Mouse (Mus musculus) liver, embryonic 12.5 days (tissue): ENCODE results near the gene Gm4707. TPM values are rescaled to one million over a fixed set of nuclear protein-coding genes. Genes with fewer than 3 reads are reported as not detected.

Experiments
- ATAC-seq: fragments of 200-750 bp; cut with Nextera tagmentation; 2 replicates; pipeline ENCODE4 v1.8.0; 2017; ENCODE audit warnings: moderate number of reproducible peaks, mild to moderate bottlenecking, moderate library complexity
- H3K27ac ChIP-seq: fragments of 300-500 bp; sonication (generic); 2 replicates; pipeline ENCODE4 v1.5.1; 2016; ENCODE audit warnings: mild to moderate bottlenecking
- H3K27me3 ChIP-seq: fragments of 300-500 bp; sonication (generic); replicated peaks from 2 replicates; pipeline ENCODE4 v1.6.1; 2016; ENCODE audit warnings: mild to moderate bottlenecking, moderate library complexity
- H3K36me3 ChIP-seq: fragments of 300-500 bp; sonication (generic); 2 replicates; pipeline ENCODE4 v1.6.1; 2016; ENCODE audit warnings: mild to moderate bottlenecking, moderate library complexity
- H3K4me1 ChIP-seq: fragments of 300-500 bp; sonication (generic); 2 replicates; pipeline ENCODE4 v1.6.1; 2016
- H3K4me2 ChIP-seq: fragments of 300-500 bp; sonication (generic); 2 replicates; pipeline ENCODE4 v1.6.1; 2016; ENCODE audit warnings: mild to moderate bottlenecking, moderate library complexity
- H3K4me3 ChIP-seq: fragments of 300-500 bp; sonication (generic); 2 replicates; pipeline ENCODE4 v1.5.1; 2016; ENCODE audit warnings: mild to moderate bottlenecking, moderate library complexity
- H3K9ac ChIP-seq: fragments of 300-500 bp; sonication (generic); 2 replicates; pipeline ENCODE4 v1.6.1; 2016; ENCODE audit warnings: mild to moderate bottlenecking, moderate library complexity
- H3K9me3 ChIP-seq: fragments of 300-500 bp; sonication (generic); replicated peaks from 2 replicates; pipeline ENCODE4 v1.6.1; 2016; ENCODE audit warnings: mild to moderate bottlenecking, moderate library complexity
- WGBS: fragments of 180-500 bp; shearing (Covaris S2); methylation state at CpG from one replicate; pipeline ENCODE4 v1.1.7; 2016; ENCODE audit not compliant: insufficient replicate concordance; 5-methylcytosine and 5-hydroxymethylcytosine counted together
- polyA plus RNA-seq: library from polyadenylated mRNA; unstranded; fragments of >200 nt; fragmentation: Nextera tagmentation; extraction: Ambion mirVana; gene quantifications from 2 replicates; pipeline ENCODE4 v1.2.1, GENCODE M21; 2016

Gm4707 gene
- 1.7 and 2.8 TPM in 2 replicates for polyA plus RNA-seq

DNA sequence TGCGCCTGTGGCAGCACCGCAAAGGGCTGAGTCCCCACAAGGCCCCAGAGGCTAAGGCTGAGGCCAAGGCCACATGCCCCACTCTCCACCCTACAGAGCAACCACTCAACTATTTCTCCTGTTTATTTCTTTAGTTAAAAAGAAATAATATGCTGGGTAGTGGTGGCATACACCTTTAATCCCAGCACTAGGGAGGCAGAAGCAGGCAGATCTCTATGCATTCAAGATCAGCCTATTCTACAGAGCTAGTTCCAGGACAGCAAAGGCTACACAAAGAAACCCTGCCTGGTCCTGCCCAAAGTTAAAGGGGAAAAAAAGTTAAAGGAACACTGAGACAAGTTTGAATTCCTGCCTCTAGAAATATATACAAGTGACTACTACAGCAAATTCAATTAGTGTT, at the start of gene Gm4707:
Gm4707 (minus strand) TSS at position 101 of the 400 bp plus-strand sequence.
- 96% methylated on average over 2 of the region's 2 CpGs for WGBS
- Histone ChIP-seq H3K36me3 (peaks cover 86% of the 10 kb centered on the region), H3K27ac (no peak within 1 kb of the TSS), H3K4me3 (no peak within 1 kb of the TSS), H3K9me3 (no peaks in the 10 kb centered on the region), H3K9ac (no peak within 1 kb of the TSS), H3K27me3 (no peaks in the 10 kb centered on the region), H3K4me1 (no peaks in the 10 kb centered on the region), H3K4me2 (no peak within 1 kb of the TSS)
- no peak for ATAC-seq

DNA sequence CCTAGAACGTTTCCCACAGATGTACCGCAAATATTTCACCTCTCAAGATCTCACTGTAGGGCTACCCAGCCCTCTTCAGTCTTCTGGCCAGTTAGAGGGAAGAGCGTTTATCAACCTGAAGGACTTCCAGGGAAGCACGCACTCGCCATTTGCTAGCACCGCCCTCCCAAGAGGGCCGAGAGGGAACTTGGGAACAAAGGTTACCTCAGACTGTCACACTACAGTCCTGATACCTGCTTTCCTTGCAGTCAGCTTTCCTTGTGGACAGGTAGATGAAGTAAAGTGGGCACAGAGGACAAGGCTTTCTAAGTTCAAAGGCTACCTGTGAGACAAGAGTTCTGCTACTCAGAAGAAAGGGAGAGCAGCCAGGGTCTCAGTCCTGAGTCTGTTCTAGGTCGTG, 47.1 kb upstream of the Gm4707 start:
- H3K4me2 ChIP-seq = no peak overlapping the region
- no peak for ATAC-seq
- H3K27me3 ChIP-seq = no peaks in the 10 kb centered on the region
- no peaks in the 10 kb centered on the region for H3K9me3 ChIP-seq
- 88% methylated on average over 8 of the region's 8 CpGs for WGBS
- no peak overlapping the region for H3K4me3 ChIP-seq
- no peak overlapping the region for H3K9ac ChIP-seq
- no peak overlapping the region for H3K27ac ChIP-seq
- peaks cover 95% of the 10 kb centered on the region for H3K36me3 ChIP-seq
- H3K4me1 ChIP-seq = peaks cover 20% of the 10 kb centered on the region

DNA sequence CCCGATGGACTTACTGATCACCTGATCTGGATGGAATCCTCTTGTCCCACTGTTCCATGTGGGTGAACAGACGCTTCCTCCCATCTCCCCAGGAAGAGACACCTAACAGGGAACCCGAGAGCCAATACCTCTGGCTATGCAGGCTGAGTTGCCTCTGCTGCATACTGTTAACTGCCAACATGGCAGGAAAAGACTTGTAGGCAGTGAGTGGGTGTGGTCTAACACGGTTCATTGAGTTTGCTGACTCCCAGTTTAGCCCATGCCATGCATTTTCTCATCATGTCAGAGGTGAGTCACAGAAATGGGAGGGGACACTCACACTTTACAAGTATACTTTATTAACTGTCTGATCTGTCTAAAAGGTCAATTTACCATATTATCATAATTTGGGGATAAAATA, 36.1 kb upstream of the Gm4707 start:
- no peak overlapping the region for H3K27ac ChIP-seq
- no peaks in the 10 kb centered on the region for H3K27me3 ChIP-seq
- H3K4me3 ChIP-seq = no peak overlapping the region
- no peak overlapping the region for H3K4me2 ChIP-seq
- H3K4me1 ChIP-seq = peaks cover 17% of the 10 kb centered on the region
- H3K9ac ChIP-seq = no peak overlapping the region
- no peak for ATAC-seq
- H3K36me3 ChIP-seq = peaks cover 65% of the 10 kb centered on the region
- WGBS = 85% methylated on average over 4 of the region's 4 CpGs
- no peaks in the 10 kb centered on the region for H3K9me3 ChIP-seq

DNA sequence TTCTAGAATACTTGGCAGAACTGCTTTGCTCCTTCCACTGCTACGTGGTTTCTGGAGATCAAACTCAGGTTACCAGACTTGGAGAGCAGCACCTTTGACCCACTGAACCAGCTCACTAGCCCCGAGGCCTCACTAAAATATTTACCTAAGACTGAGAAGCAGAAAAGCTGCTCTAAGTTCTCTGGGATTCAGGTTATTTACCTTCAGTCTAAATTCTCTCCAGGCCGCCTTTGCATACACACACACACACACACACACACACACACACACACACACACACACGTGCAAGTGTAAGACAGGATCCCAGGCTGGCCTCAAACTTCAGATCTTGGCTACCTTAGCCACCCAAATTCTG, 31.6 kb upstream of the Gm4707 start:
- H3K4me2 ChIP-seq = peak overlapping the region; percentile 50
- H3K9ac ChIP-seq = peak overlapping the region; percentile 25; the same call in 1 of the 2 replicates
- H3K36me3 ChIP-seq = peaks cover 21% of the 10 kb centered on the region
- no peaks in the 10 kb centered on the region for H3K27me3 ChIP-seq
- H3K4me3 ChIP-seq = no peak overlapping the region
- no peak; the same call in 1 of the 2 replicates for ATAC-seq
- peaks cover 38% of the 10 kb centered on the region for H3K4me1 ChIP-seq
- WGBS = 42% methylated on average over 4 of the region's 4 CpGs
- H3K9me3 ChIP-seq = no peaks in the 10 kb centered on the region
- H3K27ac ChIP-seq = peak overlapping the region; percentile 79

DNA sequence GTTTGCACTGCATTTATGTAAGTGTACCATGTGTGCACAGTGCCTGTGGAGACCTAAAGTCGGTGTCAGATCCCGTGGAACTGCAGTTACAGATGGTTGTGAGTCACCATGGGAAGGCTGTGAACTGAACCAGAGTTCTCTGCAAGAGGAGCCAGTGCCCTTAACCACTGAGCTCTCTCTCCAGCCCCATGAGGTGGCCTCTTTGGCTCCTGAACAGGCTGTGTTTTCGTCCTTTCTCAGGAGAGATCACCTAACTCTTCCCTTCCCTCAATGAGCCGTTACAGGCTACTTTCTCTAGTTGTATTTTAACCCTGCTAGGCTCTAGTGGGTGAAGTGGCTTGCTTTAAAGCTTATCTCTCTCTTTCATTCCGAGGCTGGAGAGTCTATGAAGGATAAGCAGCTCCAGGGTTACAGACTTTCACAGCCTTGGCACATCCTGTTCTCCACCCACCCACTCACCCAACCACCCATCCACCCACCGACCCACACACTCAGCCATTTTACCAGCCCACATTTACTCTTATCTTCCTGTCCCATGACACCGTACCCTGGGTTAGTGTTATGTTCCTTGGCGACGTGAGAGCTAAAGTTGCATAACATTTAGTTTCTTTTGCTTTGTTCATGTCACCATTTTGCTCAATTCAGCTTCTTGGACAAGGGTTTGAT, 31.1 kb upstream of the Gm4707 start:
- Histone ChIP-seq H3K36me3 (peaks cover 16% of the 10 kb centered on the region), H3K9ac (peak overlapping the region; percentile 25; the same call in 1 of the 2 replicates), H3K4me1 (peaks cover 43% of the 10 kb centered on the region), H3K4me2 (peak overlapping the region; percentile 50), H3K27ac (peak overlapping the region; percentile 79), H3K4me3 (no peak overlapping the region), H3K9me3 (no peaks in the 10 kb centered on the region), H3K27me3 (no peaks in the 10 kb centered on the region)
- peak; percentile 79 for ATAC-seq
- 27% methylated on average over 9 of the region's 9 CpGs for WGBS

DNA sequence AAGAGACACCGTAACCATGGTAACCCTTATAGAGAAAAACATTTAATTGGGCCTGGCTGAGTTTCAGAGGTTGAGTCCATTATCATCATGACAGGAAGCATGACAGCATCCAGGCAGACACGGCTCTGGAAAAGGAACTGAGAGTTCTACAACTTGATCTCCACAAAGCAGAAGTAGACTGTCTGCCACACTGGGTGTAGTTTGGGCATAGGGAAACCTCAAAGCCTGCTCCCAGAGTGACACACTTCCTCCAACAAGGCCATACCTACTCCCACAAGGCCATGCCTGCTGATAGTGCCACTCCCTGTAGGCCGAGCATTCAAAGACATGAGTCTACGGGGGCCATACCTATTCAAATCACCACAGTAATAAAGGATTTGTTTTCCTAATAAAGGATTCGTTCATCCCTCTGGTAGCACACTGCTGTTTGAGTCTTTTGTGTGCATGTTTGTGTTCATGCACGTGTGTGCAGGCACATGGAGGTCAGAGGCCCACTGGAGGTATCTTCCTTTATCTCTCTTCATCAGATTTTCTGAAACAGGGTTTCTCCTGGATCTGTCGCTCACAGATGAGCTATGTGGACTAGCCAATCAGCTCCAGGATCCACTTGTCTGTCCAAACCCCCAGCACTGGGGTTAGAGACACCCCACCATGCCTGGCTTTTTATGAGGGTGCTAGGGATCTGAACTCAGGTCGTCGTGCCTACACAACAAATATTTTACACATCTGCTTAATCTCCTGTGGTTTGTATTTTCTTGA, 30.2 kb upstream of the Gm4707 start:
- Histone ChIP-seq H3K4me1 (peaks cover 47% of the 10 kb centered on the region), H3K4me2 (peak overlapping the region; percentile 50; the same call in 1 of the 2 replicates), H3K9ac (no peak overlapping the region), H3K27ac (peak overlapping the region; percentile 79), H3K36me3 (peaks cover 6% of the 10 kb centered on the region), H3K27me3 (no peaks in the 10 kb centered on the region), H3K4me3 (no peak overlapping the region), H3K9me3 (no peaks in the 10 kb centered on the region)
- 53% methylated on average over 9 of the region's 9 CpGs for WGBS
- ATAC-seq = peak; percentile 52

DNA sequence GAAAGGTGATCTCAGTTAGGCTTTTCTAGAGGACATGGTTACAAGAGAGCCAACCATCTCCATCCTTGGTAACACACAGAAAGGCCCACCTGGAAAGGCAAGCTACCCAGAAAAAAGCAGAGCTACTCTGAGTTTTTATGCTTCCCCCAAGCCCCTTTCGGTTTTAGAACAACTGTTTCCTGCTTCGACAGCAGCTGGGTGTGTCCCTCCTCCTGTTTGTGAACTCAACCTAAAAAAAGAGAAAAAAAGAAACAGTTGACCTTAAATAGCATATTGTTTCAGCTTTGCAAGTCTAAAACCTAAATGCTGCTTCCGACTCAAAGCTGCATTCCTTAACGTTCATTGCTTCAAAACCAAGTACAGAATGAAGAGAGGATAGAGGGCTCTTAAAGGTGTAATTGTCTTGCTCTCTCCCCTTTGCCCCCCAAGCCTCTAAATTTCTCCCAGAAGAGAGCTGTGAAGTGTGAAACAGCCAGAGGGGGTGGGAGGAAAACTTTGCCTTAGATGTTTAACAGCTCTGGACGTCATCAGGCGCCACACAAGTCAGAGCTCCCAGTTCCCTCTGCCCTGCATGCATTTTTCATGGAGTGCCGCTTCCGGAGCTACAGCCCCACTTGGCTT, 26.6 kb upstream of the Gm4707 start:
- peak overlapping the region; percentile 65 for H3K4me2 ChIP-seq
- no peak for ATAC-seq
- WGBS = 37% methylated on average over 8 of the region's 8 CpGs
- peak overlapping the region; percentile 55; the same call in 1 of the 2 replicates for H3K27ac ChIP-seq
- H3K9ac ChIP-seq = peak overlapping the region; percentile 57
- no peaks in the 10 kb centered on the region for H3K36me3 ChIP-seq
- H3K27me3 ChIP-seq = no peaks in the 10 kb centered on the region
- H3K4me1 ChIP-seq = peaks cover 36% of the 10 kb centered on the region
- H3K9me3 ChIP-seq = no peaks in the 10 kb centered on the region
- peak overlapping the region; percentile 43 for H3K4me3 ChIP-seq

DNA sequence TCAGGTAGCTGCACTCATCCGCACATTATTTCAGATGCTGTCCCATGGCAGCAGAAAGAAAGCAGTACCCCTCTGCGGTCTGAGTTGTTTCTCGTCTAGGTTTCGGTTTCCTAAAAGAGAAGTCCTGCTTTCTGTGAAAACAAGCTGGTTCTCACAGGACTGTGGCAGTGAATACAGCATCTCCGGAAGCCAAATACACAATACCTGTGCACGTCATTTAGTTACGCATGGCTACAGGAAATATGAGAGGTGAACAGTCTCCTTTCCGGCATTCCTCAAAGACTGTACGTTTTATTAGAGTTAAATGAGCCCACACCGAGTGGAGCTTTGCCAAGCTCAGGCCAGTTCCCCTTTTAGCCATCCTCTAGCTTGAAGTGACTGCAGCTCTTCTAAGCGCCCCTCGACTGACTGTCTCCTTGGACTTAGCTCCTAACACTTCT, 26.1 kb upstream of the Gm4707 start:
- Histone ChIP-seq H3K4me3 (peak overlapping the region; percentile 43), H3K4me2 (peak overlapping the region; percentile 65), H3K27ac (peak overlapping the region; percentile 55; the same call in 1 of the 2 replicates), H3K9me3 (no peaks in the 10 kb centered on the region), H3K4me1 (peaks cover 30% of the 10 kb centered on the region), H3K27me3 (no peaks in the 10 kb centered on the region; the same call in 1 of the 2 replicates), H3K36me3 (no peaks in the 10 kb centered on the region), H3K9ac (peak overlapping the region; percentile 57)
- ATAC-seq = no peak
- 36% methylated on average over 12 of the region's 12 CpGs for WGBS

DNA sequence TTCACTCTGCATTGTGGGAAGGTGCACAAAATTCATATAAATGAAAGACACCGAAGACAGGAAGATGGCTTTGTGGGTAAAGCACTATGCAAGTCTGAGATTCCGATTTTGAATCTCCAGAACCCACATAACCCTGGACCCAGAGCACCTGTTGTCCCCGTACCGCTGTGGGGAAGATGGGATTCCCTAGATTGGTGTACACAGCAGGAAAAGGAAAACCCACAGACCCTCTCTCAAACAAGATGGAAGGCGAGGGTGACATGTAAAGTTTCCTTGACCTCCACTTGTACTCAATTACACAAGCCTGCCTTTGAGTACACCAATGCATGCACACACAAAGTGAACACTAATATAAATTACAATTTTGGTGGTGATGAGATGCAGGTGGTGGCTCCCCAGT, 25.0 kb upstream of the Gm4707 start:
- H3K27ac ChIP-seq = no peak overlapping the region
- no peaks in the 10 kb centered on the region for H3K9me3 ChIP-seq
- peaks cover 28% of the 10 kb centered on the region for H3K4me1 ChIP-seq
- no peak overlapping the region for H3K4me2 ChIP-seq
- 80% methylated on average over 5 of the region's 5 CpGs for whole genome bisulfite sequencing
- H3K9ac ChIP-seq = no peak overlapping the region
- no peak overlapping the region for H3K4me3 ChIP-seq
- no peaks in the 10 kb centered on the region for H3K36me3 ChIP-seq
- no peak for ATAC-seq
- H3K27me3 ChIP-seq = no peaks in the 10 kb centered on the region; the same call in 1 of the 2 replicates

DNA sequence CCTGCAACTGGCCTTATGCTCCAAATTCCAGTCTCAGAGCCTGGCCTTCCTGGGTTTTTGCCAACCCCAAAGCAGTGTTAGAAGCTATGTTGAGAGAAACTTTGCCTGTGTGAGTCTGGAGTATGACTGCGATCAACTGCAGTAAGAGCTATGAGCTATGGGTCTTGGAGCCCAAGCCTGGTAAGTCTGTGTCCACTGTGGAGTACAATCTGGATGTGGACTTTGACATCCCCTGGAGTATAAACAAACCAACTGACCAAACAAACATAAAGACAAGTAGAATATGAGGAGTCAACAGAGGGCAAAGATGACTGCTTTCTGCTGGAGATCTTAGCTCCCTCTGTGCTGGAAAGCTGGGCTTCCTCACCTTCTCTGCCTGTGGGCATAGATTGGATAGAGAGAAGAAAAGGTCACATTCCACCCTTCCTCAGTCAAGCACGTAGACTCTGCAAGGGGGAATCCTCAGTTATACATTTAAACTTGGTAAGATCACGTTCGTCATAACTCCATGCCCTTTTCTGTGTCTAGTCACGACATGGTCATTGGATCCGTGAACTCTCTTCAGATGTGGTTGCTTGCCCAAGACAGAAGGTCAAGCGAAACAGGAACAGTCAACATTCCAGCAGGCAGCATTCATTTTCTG, 23.8 kb upstream of the Gm4707 start:
- no peak overlapping the region for H3K9ac ChIP-seq
- H3K36me3 ChIP-seq = no peaks in the 10 kb centered on the region
- peaks cover 29% of the 10 kb centered on the region for H3K4me1 ChIP-seq
- H3K9me3 ChIP-seq = no peaks in the 10 kb centered on the region
- H3K27ac ChIP-seq = peak overlapping the region; percentile 16
- no peaks in the 10 kb centered on the region; the same call in 1 of the 2 replicates for H3K27me3 ChIP-seq
- no peak for ATAC-seq
- no peak overlapping the region for H3K4me2 ChIP-seq
- WGBS = 73% methylated on average over 7 of the region's 7 CpGs
- no peak overlapping the region for H3K4me3 ChIP-seq

DNA sequence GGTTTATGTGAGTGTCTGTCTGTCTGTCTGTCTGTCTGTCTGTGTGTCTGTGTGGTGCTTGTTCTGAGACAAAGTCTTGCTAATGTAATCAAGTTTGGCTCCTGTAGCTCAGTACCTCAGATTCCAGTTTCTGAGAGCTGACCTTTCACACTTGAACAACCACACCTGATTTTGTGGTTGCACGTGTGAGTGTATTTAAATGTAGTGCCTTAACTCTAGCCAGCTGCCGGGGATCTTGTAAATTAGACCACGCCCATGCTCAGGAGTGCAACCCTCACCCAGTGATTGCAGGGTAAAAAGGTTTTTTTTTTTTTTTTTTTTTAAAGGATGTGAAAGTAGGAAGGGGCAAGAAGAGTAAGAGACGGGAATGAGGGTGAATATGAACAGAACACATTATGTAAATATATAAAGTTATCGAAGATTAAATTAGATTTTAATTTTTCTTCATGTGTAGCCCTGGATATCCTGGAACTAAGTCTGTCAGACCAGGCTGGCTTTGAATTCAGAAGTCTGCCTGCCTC, 19.7 kb upstream of the Gm4707 start:
- Histone ChIP-seq H3K36me3 (no peaks in the 10 kb centered on the region), H3K4me2 (no peak overlapping the region), H3K27ac (no peak overlapping the region), H3K27me3 (no peaks in the 10 kb centered on the region; the same call in 1 of the 2 replicates), H3K4me3 (no peak overlapping the region), H3K9me3 (no peaks in the 10 kb centered on the region), H3K9ac (no peak overlapping the region), H3K4me1 (peaks cover 23% of the 10 kb centered on the region)
- 29% methylated on average over 5 of the region's 5 CpGs for WGBS
- no peak for ATAC-seq
